In the genomic region with DNA sequence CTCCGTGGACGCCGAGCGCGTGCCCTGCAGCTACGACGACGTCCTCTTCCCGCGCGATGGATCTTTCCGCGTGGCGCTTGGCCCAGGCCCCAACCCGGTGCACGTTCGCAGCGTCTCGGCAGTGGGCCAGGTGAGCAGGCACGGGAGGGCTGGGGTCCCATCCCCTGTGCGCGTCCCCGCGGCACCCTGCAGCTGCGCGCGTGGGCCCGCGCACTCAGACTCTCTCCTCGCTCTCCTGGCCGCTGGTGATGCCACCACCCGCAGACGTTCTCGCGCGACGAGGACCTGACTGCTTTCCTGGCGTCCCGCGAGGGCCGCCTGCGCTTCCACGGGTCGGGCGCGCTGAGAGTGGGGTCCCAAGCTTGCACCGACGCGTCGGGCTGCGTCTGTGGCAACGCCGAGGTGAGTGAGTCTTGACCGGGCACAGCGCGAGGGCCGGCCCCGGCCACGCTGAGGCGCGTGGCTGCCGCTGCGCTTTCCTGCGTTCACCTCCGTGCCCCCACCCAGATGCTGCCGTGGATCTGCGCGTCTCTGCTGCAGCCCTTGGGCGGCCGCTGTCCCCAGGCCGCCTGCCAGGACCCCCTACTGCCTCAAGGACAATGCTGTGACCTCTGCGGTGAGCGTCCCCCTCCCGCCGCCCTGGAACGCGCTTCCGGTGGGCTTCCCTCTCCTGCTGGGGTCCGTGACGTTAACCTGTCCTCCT, we compare ENCODE assay signal across 8 mouse cellular contexts. TPM values are rescaled to one million over a fixed set of nuclear protein-coding genes. Genes with fewer than 3 reads are reported as not detected.
A peak's percentile ranks its signal among the peaks of the same experiment; 100 is the strongest.
DNase-seq lines count a peak whose midpoint lies in the region; ATAC-seq and TF ChIP-seq lines count a peak whose summit lies in the region.

No protein-coding gene starts in this region.

- H3K9me3 ChIP-seq in heart, embryonic 13.5 days: peaks cover 5% of the 10 kb centered on the region; the same call in 1 of the 2 replicates
- no peaks in the 10 kb centered on the region for H3K9me3 ChIP-seq in ES-E14 (ENCODE audit: control insufficient read depth, insufficient read depth, low read depth, low read length)
- peaks cover 7% of the 10 kb centered on the region; the same call in 1 of the 2 replicates for H3K9me3 ChIP-seq in forebrain, embryonic 12.5 days
- no peaks in the 10 kb centered on the region for H3K9me3 ChIP-seq in liver, embryonic 15.5 days (replicated peaks)

- WGBS in heart, embryonic 13.5 days: 5% methylated on average over 80 of the region's 80 CpGs
- WGBS in forebrain, embryonic 12.5 days: 3% methylated on average over 80 of the region's 80 CpGs
- WGBS in liver, embryonic 15.5 days (ENCODE audit: insufficient replicate concordance): 3% methylated on average over 80 of the region's 80 CpGs

- peak overlapping the region; percentile 53 for H3K4me3 ChIP-seq in heart, embryonic 13.5 days
- peak overlapping the region; percentile 51 to 52 for H3K4me3 ChIP-seq in ES-E14 (ENCODE audit: insufficient read depth in 1 of 2, low read depth in 1 of 2, low read length in 2 of 2, poor library complexity in 1 of 2, severe bottlenecking in 1 of 2)
- peak overlapping the region; percentile 40 for H3K4me3 ChIP-seq in forebrain, embryonic 12.5 days (replicated peaks)
- peak overlapping the region; percentile 34 for H3K4me3 ChIP-seq in liver, embryonic 15.5 days (replicated peaks)

- no peak; the same call in 1 of the 2 replicates for ATAC-seq in heart, embryonic 13.5 days (ENCODE audit: extremely low read depth, insufficient number of reproducible peaks, low FRiP score, low TSS enrichment)
- ATAC-seq in forebrain, embryonic 12.5 days (ENCODE audit: low FRiP score): no peak
- no peak for ATAC-seq in liver, embryonic 15.5 days (ENCODE audit: insufficient read depth)

- H3K9ac ChIP-seq in heart, embryonic 13.5 days: peak overlapping the region; percentile 77
- peak overlapping the region; percentile 2; the same call in 1 of the 2 replicates for H3K9ac ChIP-seq in ES-E14 (ENCODE audit: insufficient read depth, low read depth, low read length, poor library complexity, severe bottlenecking)
- peak overlapping the region; percentile 12; the same call in 1 of the 2 replicates for H3K9ac ChIP-seq in forebrain, embryonic 12.5 days
- no peak overlapping the region for H3K9ac ChIP-seq in liver, embryonic 15.5 days

- DNase-seq in heart, adult 9 months (ENCODE audit: low spot score in 2 of 2): no peak
- DNase-seq in ES-E14 (ENCODE audit: low read depth, low spot score): no peak
- DNase-seq in spleen, postnatal 36 days (ENCODE audit: low spot score in 2 of 2): no peak
- no peak for DNase-seq in layer of hippocampus, postnatal 36 days
- no peak for DNase-seq in layer of hippocampus, adult 18-20 months (ENCODE audit: low spot score in 2 of 2)

- peaks cover 31% of the 10 kb centered on the region for H3K4me1 ChIP-seq in heart, embryonic 13.5 days
- H3K4me1 ChIP-seq in ES-E14 (ENCODE audit: control insufficient read depth in 2 of 2, insufficient read depth in 2 of 2, low read length in 2 of 2, poor library complexity in 1 of 2): peaks cover 0 to 13% of the 10 kb centered on the region in 2 experiments; a peak in 1 of 4 replicates
- peaks cover 19% of the 10 kb centered on the region for H3K4me1 ChIP-seq in forebrain, embryonic 12.5 days
- peaks cover 48% of the 10 kb centered on the region for H3K4me1 ChIP-seq in liver, embryonic 15.5 days (replicated peaks)

- peak overlapping the region; percentile 83 for H3K4me2 ChIP-seq in heart, embryonic 13.5 days
- H3K4me2 ChIP-seq in forebrain, embryonic 12.5 days: peak overlapping the region; percentile 58
- H3K4me2 ChIP-seq in liver, embryonic 15.5 days: peak overlapping the region; percentile 57

- no peak overlapping the region for H3K27ac ChIP-seq in heart, embryonic 13.5 days (replicated peaks)
- no peak overlapping the region for H3K27ac ChIP-seq in ES-E14 (ENCODE audit: insufficient read depth, low read depth, low read length, poor library complexity, severe bottlenecking)
- H3K27ac ChIP-seq in forebrain, embryonic 12.5 days: no peak overlapping the region
- H3K27ac ChIP-seq in liver, embryonic 15.5 days (replicated peaks): no peak overlapping the region

- H3K36me3 ChIP-seq in heart, embryonic 13.5 days: no peaks in the 10 kb centered on the region
- no peaks in the 10 kb centered on the region for H3K36me3 ChIP-seq in ES-E14 (ENCODE audit: control insufficient read depth, insufficient read depth, low read length, poor library complexity, severe bottlenecking)
- no peaks in the 10 kb centered on the region for H3K36me3 ChIP-seq in forebrain, embryonic 12.5 days (replicated peaks)
- no peaks in the 10 kb centered on the region for H3K36me3 ChIP-seq in liver, embryonic 15.5 days (replicated peaks)

- peaks cover 81% of the 10 kb centered on the region for H3K27me3 ChIP-seq in heart, embryonic 13.5 days (replicated peaks)
- H3K27me3 ChIP-seq in forebrain, embryonic 12.5 days: peaks cover 87% of the 10 kb centered on the region
- peaks cover 93% of the 10 kb centered on the region for H3K27me3 ChIP-seq in liver, embryonic 15.5 days

- in situ Hi-C loops in ES-E14 (cut with MboI; ENCODE audit: low sequenced_read_pairs in 2 of 2, unreplicated experiment in 2 of 2): no loop called here

TF ChIP-seq in ES-E14, 5 proteins besides CTCF, POLR2A, EP300 and RAD21:
- TF ChIP-seq HCFC1 (IDR thresholded peaks at IDR 0.05; ENCODE audit: borderline replicate concordance, insufficient read depth, low read length) (no peak), CHD2 (IDR thresholded peaks at IDR 0.05; ENCODE audit: low read depth, low read length) (no peak), MAFK (IDR thresholded peaks at IDR 0.05; ENCODE audit: insufficient read depth, low read depth, low read length) (no peak), ZC3H11A (IDR thresholded peaks at IDR 0.05; ENCODE audit: borderline replicate concordance, low read depth, low read length) (no peak), ZNF384 (IDR thresholded peaks at IDR 0.05; ENCODE audit: low read depth, low read length) (no peak)

RNA-seq across cellular contexts. Expression of gene Amn, which starts 3.7 kb away (rescaled TPM):
- 2.9 and 3.4 TPM in 2 replicates for polyA plus RNA-seq in heart, embryonic 13.5 days (2015; fragmentation: Nextera tagmentation; extraction: Ambion mirVana)
- total RNA-seq in ES-E14 (2012; rRNA removed): 9.3 and 15.5 TPM in 2 replicates
- 0.63 and 0.95 TPM in 2 replicates for polyA plus RNA-seq in forebrain, embryonic 12.5 days (2016; fragmentation: Nextera tagmentation; extraction: Ambion mirVana)
- 1.3 and 1.7 TPM in 2 replicates for polyA plus RNA-seq in liver, embryonic 15.5 days (2015; fragmentation: Nextera tagmentation; extraction: Ambion mirVana)
- 1 to 10 TPM; 2.8 to 4.7 TPM for total RNA-seq in layer of hippocampus, postnatal 36 days (2021)
- total RNA-seq in layer of hippocampus, adult 18-20 months (2021): 1 to 10 TPM; 3.3 to 4.6 TPM
